Mouse (Mus musculus): ENCODE data around the gene Fzr1.

The Fzr1 gene

GRCm38 (mm10) chr10:81416581-81417226 is 38.4 kb upstream of the Fzr1 start:
- DNase-seq (ENCODE audit: extremely low spot score, low spot score) = peak; percentile 76

- DNase-seq (ENCODE audit: extremely low spot score, low spot score) = no peak
Observed at GRCm38 (mm10) chr10:81415549-81416310, 37.4 kb upstream of the Fzr1 start.

- DNase-seq (ENCODE audit: extremely low spot score, low spot score) = no peak
Observed at GRCm38 (mm10) chr10:81415146-81415545, 36.8 kb upstream of the Fzr1 start.

DNA sequence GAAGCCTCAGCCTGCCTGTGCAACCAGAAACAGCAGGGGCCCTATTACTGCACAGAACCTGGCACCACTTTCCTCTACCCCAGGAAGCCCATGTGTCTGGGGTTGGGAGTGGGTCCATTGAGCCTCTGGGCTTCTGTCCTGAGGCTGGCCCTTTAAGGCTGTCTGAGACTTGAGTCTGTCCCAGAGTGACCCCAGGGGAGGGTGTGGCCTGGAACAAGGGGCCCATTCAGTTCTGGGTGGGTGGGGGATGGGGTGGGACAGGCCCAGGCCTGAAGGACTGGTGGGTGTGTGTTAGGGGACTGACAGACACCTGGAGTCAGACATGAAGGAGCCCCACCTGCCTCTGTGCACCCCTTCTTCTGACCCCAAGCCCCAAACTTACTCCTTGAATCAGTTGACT is 36.4 kb upstream of the Fzr1 start:
- no peak for DNase-seq (ENCODE audit: extremely low spot score, low spot score)

DNA sequence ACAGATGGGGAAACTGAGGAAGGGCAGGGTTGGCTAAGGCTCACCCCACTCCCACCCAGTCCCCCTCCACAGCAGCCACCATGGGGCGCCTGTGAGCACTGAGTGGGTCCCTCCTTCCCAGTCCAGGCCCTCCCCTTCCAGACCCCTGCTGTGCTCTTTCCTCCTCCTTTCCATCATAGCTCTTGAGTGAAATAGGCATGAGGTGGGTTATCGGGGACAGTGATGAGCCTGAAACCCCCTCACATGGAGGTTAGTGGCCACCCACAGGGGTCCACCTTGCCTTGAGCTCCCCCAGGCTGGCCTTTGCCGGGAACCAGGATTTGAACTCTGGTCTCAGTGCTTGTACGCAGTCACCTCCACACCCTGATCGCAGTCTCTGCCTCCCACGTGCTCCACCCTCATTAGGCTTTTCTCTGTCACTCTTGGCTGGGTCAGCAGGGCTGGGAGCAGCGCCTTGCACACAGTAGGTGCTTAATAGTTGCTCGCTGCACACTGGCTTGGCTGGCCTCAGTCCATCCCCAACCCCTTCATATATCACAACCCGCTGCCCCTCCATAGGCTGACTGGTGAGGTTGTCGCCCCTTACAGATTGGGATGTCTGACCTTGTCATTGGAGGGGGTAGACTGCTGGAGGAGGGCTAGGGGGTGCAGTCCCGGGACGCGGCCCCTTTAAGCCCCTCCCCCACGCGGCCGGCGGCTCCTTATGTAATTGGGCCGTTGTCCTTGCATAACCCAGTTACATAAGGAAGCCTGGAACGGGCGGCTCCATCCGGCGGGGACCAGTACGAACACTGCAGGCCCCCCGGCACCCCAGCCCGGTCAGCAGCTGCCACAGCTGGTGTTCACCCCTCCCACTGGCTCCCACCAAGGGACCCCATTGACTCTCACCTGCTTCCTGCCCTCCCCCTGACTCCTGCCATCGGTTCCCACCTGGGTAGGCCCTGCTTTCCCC is 35.3 kb upstream of the Fzr1 start:
- no peak for DNase-seq (ENCODE audit: extremely low spot score, low spot score)

- DNase-seq (ENCODE audit: extremely low spot score, low spot score) = no peak
Observed at GRCm38 (mm10) chr10:81412586-81413309, 34.4 kb upstream of the Fzr1 start.

GRCm38 (mm10) chr10:81411471-81412400 is 33.4 kb upstream of the Fzr1 start:
- no peak for DNase-seq (ENCODE audit: extremely low spot score, low spot score)

DNA sequence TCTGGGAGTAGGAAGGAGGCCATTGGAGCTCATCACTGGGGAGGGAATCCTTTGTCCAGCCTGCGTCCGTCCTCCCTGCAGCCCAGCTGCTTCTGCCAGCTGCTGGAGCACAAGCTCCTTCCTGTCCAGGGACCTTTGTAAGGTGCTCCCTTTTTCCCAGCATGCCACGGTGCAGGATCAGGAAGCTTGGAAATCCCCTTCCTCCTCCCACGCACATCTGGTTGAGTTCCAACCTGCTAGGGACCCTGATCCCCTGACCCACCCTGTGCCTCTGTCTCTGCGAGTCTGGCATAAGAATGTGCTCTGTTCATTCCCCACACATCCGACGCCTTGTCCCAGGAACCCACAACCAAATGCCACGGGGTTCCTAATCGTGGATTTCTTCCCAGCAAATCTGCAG is 32.7 kb upstream of the Fzr1 start:
- no peak for DNase-seq (ENCODE audit: extremely low spot score, low spot score)

GRCm38 (mm10) chr10:81410350-81410749 is 32.0 kb upstream of the Fzr1 start:
- DNase-seq (ENCODE audit: extremely low spot score, low spot score) = no peak

- no peak for DNase-seq (ENCODE audit: extremely low spot score, low spot score)
Observed at GRCm38 (mm10) chr10:81409330-81409729, 31.0 kb upstream of the Fzr1 start.

DNA sequence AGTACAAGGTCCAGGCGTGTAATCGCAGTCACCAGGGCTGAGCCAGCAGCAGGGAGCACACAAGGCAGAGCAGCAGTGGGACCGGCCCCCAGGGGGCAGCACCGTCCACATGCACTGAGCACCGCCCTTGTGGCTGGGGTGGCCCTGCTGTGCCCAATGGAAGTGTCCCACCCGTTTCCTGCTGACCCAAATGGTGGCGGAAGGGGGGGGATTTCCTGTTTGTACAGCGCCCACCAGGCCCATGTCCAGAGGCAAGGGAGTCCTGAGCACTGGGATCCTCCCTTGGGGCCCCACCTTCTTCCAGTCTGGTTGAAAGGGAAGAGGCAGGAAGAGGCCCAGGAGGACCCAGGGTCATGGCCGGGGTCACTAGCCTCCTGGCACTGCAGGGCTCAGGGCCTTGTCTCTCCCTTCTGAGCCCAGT is 30.6 kb upstream of the Fzr1 start:
- peak; percentile 81 for DNase-seq (ENCODE audit: extremely low spot score, low spot score)

DNA sequence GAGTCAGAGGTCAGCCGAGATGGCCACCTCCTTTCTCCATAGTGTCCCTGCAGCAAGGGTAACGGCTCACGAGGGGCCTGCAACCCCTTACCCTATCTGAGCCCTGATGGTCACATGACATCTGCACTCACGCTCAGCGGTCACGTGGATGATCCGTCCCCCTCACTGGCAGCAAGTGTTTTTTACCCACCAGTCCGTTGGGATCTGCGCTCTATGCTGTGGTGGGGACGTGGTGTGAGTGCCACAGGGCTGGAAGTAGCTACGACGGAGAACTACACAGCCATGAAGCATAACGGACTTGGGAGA is 30.1 kb upstream of the Fzr1 start:
- DNase-seq (ENCODE audit: extremely low spot score, low spot score) = no peak

GRCm38 (mm10) chr10:81407539-81408423 is 29.5 kb upstream of the Fzr1 start:
- no peak for DNase-seq (ENCODE audit: extremely low spot score, low spot score)

- no peak for DNase-seq (ENCODE audit: extremely low spot score, low spot score)
Observed at GRCm38 (mm10) chr10:81406504-81407440, 28.5 kb upstream of the Fzr1 start.

GRCm38 (mm10) chr10:81405588-81406201 is 27.4 kb upstream of the Fzr1 start:
- DNase-seq (ENCODE audit: extremely low spot score, low spot score) = no peak

- DNase-seq (ENCODE audit: extremely low spot score, low spot score) = no peak
Observed at GRCm38 (mm10) chr10:81404720-81405119, 26.4 kb upstream of the Fzr1 start.

- no peak for DNase-seq (ENCODE audit: extremely low spot score, low spot score)
Observed at GRCm38 (mm10) chr10:81404082-81404481, 25.8 kb upstream of the Fzr1 start.

GRCm38 (mm10) chr10:81403511-81403910 is 25.2 kb upstream of the Fzr1 start:
- no peak for DNase-seq (ENCODE audit: extremely low spot score, low spot score)

Data from neural tube, embryonic 10.5 days (tissue).